Mouse (Mus musculus) hindlimb bud, embryonic 11.5 days (tissue): ENCODE results near the gene Enc1.

Source experiments
- DNase-seq: peaks from one replicate; pipeline ENCODE4 v3.0.0-alpha.2; 2012; ENCODE audit warnings: low read depth, low spot score; ENCODE audit errors: extremely low spot score

Enc1 gene

DNA sequence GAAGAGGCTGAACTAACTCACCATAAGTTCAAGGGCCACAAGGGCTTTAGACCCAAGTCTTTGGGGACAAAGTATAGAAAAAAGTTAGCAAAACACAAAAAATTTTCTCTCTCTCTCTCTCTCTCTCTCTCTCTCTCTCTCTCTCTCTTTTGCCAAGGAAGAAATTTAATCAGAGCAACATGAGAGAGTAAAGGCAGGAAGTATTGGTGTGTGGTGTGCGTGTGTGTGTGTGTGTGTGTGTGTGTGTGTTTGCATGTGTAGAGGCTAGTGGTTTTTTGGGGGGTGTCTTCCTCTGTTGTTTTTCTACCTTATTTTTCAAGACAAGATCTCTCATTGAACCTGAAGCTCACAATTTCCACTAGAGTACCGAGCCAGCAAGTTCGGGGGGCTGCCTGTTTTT is 46.1 kb downstream of the Enc1 start:
- DNase-seq, result no peak

DNA sequence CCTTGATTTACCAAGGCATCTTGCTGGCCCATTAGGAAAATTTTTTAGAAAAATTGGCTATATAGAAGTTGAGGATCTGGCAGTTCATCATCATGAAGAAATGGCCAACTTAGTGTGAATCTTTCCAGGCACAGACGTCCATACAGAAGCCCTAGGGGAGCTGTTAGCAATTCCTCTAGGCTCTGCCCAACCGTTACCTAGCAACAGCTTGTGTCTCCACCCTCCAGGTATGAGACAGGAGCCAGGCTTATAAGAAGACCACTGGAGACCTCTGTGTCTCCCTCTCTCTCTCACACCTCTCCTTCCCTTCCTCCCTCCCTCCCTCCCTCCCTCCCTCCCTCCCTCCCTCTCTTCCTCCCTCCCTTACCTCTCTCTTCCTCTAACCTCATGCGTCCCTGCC is 49.8 kb downstream of the Enc1 start:
- no peak for DNase-seq

DNA sequence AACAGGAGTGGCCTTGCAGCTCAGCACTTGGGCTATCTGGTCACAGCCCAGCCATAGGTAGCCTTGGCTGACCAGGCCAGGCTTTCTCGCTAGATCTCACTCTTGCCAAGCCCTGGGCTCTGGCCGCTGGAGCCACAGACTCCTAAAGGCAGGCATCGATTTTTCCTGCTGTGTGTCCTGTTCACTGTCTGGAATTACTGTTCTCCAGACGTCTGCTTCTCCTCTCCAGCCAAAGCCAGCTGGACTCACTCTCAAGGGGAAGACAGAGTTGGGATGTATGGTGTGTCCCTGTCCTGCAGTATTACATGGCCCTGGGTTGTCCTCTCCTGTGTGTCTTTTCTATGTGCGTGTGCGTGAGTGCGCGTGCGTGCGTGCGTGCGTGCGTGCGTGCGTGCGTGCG is 50.4 kb downstream of the Enc1 start:
- DNase-seq, result no peak

DNA sequence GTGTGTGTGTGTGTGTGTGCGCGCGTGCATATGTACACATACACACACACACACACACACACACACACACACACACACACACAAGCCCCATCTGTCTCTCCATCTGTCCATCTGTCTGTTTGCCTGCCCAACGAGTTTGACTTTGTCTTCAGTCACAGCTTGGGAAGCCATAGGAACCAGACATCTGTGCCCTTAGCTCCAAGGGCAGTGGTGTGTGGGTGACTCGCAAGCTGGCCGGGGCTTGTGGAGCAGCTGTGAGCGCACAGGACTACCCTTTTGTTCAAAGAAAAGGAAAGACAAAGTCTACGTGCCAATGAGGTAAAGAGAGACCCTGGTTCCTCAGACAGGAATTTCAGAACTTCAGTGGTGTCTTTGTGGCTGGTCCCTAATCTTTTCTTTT is 51.1 kb downstream of the Enc1 start:
- no peak for DNase-seq

DNA sequence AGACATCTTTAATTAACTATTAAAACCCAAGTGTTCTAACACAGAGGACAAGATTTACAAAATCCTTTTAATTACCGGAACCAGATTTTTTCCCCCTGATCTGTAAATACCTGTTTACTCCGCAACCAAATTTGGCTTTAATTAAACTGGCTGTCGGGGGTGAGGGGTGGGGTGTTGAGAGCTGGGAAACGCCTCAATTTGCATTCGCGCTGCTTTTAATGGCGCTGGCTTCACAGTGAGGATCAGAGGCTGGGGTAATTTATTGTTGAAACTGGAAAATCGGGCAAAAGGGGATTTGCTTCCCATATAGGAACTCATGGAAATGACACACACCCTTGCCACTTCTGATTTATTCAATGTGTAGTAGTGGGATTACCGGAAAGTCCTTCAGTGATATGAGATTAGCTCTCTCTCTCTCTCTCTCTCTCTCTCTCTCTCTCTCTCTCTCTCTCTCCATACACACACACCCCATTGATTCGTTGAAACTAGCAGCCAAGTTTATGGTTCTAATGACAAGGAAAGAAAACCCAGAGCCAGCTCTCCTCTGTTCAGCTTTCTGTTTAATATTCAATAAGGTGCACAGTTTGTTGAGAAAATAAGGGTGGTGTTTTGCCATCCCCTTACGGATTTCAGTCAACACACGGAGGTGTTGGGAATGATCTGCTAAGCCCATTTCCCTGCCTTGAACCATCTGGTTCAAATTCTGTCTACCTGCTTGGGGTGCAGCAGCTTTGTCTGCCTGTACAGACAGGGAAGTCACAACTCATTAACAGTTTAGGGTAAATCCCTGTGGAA is 51.7 kb downstream of the Enc1 start:
- DNase-seq, result no peak

DNA sequence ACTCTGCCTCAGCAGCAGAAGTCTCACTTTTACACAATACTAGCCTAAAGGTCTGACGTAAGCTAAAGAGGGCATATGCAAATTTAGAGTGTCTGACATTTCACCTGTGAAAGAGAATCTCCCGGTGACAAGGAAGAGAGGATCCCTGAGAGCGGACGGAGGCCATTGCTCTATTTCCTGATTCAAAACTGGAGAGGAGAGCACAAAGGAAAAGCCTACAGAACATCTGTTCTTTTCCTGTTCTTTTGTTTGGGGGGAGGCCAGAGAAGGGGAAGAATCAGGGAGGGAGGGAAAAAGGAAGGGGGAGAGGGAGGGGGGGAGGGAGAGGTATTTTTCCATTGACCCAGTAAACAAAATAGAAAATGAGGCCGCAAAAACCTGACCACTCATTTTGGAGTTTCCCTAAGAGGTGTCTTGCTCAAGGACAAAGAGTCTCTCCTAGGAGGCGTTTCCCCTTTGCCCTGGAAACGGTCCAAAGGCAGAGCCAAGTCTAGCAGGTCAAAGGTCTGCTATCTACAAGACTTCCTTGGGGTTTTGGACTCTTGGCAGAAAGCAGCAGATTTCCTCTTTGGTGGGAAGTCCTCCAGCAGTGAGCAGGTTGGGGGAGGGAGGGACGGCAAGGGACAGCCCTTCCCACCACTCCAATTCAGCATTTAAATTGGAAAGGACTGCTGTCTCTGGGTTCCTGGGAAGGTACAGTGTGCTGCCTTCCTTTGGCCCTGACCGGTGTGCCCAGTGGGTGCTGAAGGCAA is 54.4 kb downstream of the Enc1 start:
- DNase-seq, result no peak

DNA sequence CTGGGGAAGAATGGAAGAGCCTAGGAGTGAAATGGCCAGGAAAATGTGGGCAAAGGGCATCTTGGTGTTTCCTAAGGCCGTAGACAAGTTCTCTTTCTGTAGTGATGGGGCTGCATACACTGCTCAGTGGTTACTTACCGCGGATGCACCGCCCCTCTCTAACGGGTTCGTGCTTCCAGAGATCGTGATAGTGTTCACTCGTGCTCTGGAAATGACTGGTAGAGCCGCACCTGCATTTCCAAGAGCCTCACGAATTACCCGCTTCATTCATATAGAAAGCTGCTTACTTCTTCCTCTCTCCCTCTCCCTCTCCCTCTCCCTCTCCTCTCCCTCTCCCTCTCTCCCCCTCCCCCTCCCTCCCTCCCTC is 54.9 kb downstream of the Enc1 start:
- DNase-seq, result no peak

DNA sequence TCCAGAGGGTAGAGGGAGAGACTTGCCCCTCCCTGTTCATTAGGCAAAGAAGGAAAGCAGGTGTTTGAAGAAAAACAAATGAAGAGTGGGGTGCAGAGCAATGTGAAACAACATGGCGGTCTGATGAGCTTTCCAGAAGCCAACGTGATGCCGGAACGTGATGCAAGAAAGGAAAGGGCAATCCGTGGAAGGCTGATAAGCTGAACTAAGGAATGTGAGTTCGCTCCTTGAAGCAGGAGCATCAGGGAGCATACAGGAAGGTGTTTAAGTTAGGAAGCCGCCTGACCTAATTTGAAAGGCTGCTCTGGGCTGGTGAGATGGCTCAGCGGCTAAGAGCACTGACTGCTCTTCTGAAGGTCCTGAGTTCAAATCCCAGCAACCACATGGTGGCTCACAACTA is 55.4 kb downstream of the Enc1 start:
- DNase-seq, result no peak

DNA sequence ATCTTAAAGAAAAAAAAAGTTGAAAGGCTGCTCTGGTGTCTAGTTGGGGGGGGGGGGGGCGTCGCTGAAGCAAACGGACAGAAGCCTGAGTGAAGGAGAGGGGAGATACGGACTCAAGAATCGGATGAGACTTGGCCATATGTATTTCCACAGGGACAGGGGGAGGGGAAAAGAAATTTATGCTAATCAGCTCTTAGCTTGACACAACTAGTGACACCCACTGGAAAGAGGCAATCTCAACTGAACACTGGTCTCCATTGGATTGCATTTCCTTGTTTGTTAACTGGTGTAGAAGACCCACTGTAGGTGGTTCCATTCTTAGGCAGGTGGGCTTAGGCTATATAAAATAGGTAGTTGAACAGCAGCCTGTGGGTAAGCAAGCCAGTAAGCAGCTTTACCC is 55.9 kb downstream of the Enc1 start:
- no peak for DNase-seq

DNA sequence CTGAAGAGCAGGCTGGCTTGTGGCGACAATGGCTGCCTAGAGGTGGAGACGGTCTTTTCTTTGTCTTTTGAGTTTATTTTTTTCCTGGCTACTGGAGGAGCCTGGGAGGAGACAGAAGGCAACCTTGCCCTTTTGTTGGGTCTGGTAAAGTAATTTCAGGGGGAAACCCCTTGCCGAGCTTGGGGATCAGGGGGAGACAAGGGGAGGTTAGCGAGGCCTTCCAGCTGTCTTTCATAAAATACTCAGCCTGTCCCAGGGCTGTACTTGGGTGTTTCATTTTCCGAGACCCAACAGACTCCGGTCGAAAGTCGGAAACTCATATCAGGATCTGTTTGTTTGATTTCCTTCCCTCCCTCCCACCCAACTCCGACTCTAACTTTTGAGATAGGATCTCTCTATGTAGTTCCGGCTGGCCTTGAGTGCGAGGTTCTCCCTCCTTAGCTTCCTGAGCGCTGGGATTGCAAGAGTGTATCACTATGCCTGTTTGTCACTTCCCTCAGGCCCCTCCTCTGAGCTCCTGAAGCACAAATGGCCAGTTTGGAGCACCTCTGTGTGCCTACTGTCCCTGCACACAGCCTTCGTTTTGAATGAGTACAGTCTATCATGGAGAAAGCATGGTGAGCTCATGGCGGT is 56.6 kb downstream of the Enc1 start:
- no peak for DNase-seq

DNA sequence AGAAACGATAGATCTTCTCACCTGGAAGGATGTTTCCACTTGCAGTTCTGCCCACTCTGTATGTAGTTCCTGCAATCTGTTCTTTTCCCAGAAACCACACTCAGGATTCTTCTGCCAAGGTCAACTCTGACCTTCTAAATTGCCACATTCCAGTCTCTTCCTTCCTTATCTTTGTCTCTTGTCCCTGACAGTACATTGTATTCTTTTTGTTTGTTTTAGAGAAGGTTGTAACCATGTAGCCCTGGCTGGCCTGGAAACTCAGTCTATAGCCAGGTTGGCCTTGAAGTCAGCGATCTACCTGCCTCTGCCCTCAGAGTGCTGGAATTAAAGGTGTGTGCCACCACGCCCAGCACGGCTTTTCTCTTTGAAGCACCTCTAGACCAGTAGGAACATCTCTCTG is 58.0 kb downstream of the Enc1 start:
- DNase-seq, result no peak

DNA sequence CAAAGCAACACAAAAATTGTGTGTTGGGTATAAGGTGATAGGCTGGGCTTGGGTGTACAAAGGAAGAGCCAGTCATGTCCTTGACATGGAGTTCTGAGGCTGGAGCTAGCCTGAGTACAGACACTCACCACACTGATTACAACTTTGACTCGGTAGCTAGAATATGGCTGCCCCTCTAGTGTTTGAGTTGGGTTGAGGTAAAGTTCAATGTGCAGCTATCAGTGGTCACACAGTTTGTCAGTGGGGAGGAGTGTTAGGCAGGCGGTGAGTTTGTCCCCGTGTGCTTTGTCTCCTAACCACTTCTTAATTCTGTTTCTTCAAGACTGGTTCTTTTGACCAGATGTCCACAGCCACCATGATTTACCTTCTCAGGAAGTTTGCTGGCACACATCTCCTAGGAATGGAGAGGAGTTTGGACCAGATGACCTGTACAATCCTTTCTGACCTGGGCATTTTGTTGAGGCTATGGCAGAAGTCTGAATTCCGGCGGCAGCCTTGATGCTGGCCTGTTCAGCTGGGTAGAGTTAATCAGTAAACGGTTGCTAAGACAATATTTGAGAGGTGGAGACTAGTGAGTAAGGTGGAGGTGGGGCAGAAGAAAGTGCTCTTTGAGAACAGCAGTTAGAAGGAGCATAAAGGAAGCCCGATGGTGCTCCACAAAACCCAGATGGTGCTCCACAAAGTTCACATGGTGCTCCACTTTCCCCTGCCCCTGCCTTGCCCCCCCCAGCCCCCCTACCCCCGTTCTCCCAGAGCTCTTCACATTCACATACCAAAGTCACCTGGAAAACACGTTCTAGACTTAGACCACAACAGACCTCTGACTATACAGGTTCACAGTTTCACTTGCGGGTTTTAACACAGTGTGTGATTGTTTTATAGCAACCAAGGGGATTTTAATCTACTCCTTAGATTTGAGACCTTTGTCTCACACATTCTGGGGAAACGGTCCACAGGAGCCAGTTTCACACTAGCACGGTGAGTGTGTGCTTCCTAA is 59.3 kb downstream of the Enc1 start:
- DNase-seq, result no peak
